Mouse (Mus musculus) embryo, embryonic 11.5 days (tissue): ENCODE results near the gene Zfp689.
"Not testable (repeated sequence)": the region's sequence is repeated elsewhere in the genome, so short reads cannot be mapped to it uniquely, and the experiment has no call there.

Source experiments
- DNase-seq: peaks from one replicate; pipeline ENCODE4 v3.0.0-alpha.2; 2012; ENCODE audit warnings: low read depth, low spot score

The Zfp689 gene

GRCm38 (mm10) chr7:127448521-127449300 lies at the start of gene Zfp689:
Gene Zfp689 (minus strand): TSS chr7:127449158.
- DNase-seq, result peak; percentile 94

GRCm38 (mm10) chr7:127498407-127498806 lies 49.4 kb upstream of the Zfp689 start:
- no peak for DNase-seq

- DNase-seq, result no peak
Measured at GRCm38 (mm10) chr7:127497382-127497781, 48.4 kb upstream of the Zfp689 start.

- no peak for DNase-seq
Measured at GRCm38 (mm10) chr7:127494648-127495047, 45.7 kb upstream of the Zfp689 start.

GRCm38 (mm10) chr7:127491846-127492245 lies 42.9 kb upstream of the Zfp689 start:
- no peak for DNase-seq

GRCm38 (mm10) chr7:127489982-127490381 lies 41.0 kb upstream of the Zfp689 start:
- DNase-seq, result no peak

- DNase-seq, result not testable (repeated sequence)
Measured at GRCm38 (mm10) chr7:127488364-127488763, 39.4 kb upstream of the Zfp689 start.

GRCm38 (mm10) chr7:127485416-127485815 lies 36.5 kb upstream of the Zfp689 start:
- no peak for DNase-seq

- no peak for DNase-seq
Measured at GRCm38 (mm10) chr7:127480321-127480720, 31.4 kb upstream of the Zfp689 start.

GRCm38 (mm10) chr7:127479318-127480225 lies 30.6 kb upstream of the Zfp689 start:
- no peak for DNase-seq

GRCm38 (mm10) chr7:127478635-127479317 lies 29.8 kb upstream of the Zfp689 start, which contains the start of gene Fbrs:
Gene Fbrs (plus strand): TSS chr7:127479199.
- peak; percentile 89 for DNase-seq

GRCm38 (mm10) chr7:127477687-127478634 lies 29.0 kb upstream of the Zfp689 start:
- DNase-seq, result peak; percentile 100

GRCm38 (mm10) chr7:127476855-127477254 lies 27.9 kb upstream of the Zfp689 start:
- no peak for DNase-seq

- DNase-seq, result no peak
Measured at GRCm38 (mm10) chr7:127476336-127476735, 27.4 kb upstream of the Zfp689 start.

- DNase-seq, result no peak
Measured at GRCm38 (mm10) chr7:127475186-127475740, 26.3 kb upstream of the Zfp689 start.

GRCm38 (mm10) chr7:127474378-127475070 lies 25.6 kb upstream of the Zfp689 start:
- no peak for DNase-seq

- no peak for DNase-seq
Measured at GRCm38 (mm10) chr7:127473705-127474104, 24.7 kb upstream of the Zfp689 start.

GRCm38 (mm10) chr7:127472060-127472459 lies 23.1 kb upstream of the Zfp689 start:
- no peak for DNase-seq

GRCm38 (mm10) chr7:127471646-127472010 lies 22.7 kb upstream of the Zfp689 start:
- no peak for DNase-seq
